Mouse (Mus musculus) ZHBTc4 (cell line): ENCODE data around the gene Sohlh1.

Experiments used
- DNase-seq: peaks from one replicate; pipeline ENCODE4 v3.0.0-alpha.2; 2011; ENCODE audit warnings: low read depth, low spot score

Sohlh1 gene

DNA sequence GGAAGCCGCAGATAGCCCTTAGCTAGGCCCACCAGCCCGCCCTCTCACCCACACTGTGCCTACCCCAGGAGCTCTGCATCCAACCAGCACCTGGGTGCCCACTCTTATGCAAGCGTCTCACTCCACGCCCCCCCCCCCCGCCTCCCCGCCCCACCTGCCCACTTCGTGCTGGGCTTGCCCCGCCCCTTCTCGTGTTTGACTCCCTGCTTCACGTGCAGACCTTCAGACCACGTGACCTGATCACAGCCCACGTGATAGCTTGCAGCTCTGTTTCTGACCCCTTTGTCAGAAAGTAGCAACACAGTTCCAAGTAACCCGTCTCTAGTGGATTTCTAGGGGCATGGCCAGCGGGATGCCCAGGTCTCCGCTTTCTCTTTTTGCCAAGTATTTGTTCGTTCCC is at the start of gene Sohlh1:
TSS of gene Sohlh1 (minus strand) at position 23 of the 400 bp plus-strand sequence.
- DNase-seq: peak; percentile 26

GRCm38 (mm10) chr2:25892440-25892839 is 45.4 kb upstream of the Sohlh1 start:
- no peak for DNase-seq

GRCm38 (mm10) chr2:25888144-25888543 is 41.1 kb upstream of the Sohlh1 start:
- DNase-seq: no peak

DNA sequence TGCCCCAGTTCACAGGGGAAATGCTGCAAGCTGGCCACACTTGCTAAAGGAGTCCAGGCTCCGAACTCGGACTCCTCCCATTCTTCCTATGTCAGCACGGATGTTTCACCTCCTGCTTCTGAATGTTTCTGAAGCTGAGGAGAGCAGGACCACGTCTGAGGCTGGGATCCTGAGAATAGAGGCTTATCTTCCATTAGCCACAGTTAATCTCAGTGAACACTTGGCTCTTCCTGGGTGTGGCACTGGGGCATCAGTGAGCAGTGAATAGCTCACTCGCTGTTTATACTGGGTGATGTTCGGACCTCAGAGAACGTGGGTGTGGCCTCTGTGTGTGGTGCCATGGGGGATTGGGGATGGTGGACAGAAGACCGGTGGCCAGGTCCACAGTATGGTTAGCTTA is 40.2 kb upstream of the Sohlh1 start:
- no peak for DNase-seq

DNA sequence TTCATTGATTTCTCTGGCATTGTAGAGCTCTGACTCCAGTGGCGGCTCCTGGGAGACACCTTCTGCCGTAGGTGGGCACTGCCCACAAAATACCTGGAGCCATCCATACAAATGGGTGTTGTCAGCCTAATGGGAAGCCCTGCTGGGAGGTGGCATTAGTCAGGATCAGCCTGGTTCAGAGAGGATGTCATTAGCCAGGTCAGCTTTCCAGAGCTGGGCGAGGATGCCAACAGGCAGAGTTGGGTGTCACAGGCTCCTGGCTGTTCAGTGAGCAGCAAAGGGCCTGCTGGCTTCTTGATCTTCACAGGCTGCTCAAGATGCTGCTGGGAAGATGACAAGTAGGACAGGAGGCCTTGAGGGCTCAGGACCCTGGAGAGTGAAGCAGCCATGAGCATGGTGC is 37.7 kb upstream of the Sohlh1 start:
- DNase-seq: no peak

- DNase-seq: peak; percentile 34
Observed at GRCm38 (mm10) chr2:25882276-25882675, 35.2 kb upstream of the Sohlh1 start.

DNA sequence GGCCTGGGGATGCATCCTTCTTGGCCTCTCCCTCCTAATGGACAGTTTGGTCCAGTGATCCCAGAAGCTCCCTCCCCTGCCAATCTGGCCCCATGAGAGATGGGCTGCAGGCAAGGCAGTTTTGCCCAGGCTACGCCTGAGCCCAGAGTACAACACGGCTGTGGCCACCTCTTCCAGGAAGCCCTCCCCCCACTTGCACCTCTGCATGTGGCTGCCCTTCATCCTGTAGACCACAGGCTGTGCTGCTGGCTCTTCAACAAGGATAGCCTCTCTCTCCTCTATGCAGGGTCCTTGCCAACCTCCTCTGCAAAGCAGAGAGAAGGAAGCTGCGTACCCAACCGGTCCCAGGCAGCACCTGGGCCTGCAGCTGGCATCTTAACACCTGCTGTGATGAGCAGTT is 32.0 kb upstream of the Sohlh1 start:
- no peak for DNase-seq

- no peak for DNase-seq
Observed at GRCm38 (mm10) chr2:25878516-25878915, 31.5 kb upstream of the Sohlh1 start.

- peak; percentile 57 for DNase-seq
Observed at GRCm38 (mm10) chr2:25877736-25878268, 30.8 kb upstream of the Sohlh1 start.

- DNase-seq: no peak
Observed at GRCm38 (mm10) chr2:25877250-25877735, 30.2 kb upstream of the Sohlh1 start.

GRCm38 (mm10) chr2:25866656-25867055 is 19.6 kb upstream of the Sohlh1 start:
- no peak for DNase-seq

- no peak for DNase-seq
Observed at GRCm38 (mm10) chr2:25865412-25865811, 18.4 kb upstream of the Sohlh1 start.

DNA sequence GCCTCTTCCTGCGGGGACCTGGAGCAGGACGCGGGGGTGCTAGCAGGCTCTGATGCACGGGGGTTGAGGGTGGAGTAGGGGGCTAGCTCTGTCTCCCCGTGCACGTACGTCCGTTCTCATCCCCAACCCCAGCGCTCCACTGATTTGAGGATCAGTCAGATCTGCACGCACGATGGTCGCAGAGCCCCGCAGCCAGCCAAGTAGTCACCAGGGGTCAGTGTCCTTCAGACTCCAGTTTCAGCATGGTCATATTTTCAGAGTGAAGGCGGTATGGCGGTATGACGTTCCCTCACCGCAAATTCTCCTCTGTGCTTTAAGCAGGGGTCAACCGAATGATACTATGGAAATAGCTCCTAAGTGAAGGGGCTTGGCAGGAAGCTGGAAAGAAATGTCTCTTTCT is 17.2 kb upstream of the Sohlh1 start:
- DNase-seq: no peak

DNA sequence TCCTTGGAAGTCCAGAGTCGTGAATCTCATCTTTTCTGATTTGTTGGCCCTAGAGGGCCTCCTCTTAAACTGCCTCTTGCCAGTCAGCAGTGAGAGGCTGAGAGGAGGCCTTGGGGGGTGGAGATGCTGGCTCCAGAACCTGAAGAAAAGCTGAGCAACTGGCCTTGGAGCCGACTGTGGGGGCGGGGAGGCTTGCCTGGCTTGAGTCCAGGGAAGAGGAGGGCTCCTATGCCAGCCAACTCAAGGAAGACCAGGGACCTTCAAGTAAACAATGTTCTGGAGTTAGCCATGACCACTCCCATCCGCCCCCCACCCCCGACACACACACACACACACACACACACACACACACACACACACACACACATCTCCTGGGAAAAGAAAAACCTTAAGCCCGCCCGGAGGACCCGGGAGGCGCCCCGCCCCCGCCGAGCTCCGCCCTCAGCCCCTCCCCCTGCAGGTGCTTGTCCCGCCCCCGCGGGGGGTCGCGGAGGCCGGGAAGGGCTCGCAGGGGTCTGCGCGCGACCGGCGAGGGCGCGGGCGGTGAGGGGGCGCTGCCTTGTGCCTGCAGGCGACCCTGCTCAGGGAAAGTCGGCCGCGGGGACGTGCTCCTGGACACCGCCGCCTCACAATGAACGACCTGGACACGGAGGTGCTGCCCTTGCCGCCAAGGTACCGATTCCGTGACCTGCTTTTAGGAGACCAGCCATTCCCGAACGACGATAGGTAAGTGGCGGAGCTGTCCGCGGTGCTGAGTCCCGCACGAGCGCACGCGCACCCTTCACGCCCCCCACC is 16.5 kb upstream of the Sohlh1 start, which contains the start of gene Kcnt1:
TSS of gene Kcnt1 (plus strand) at position 398 of the 795 bp plus-strand sequence.
- DNase-seq: peak; percentile 76

- no peak for DNase-seq
Observed at GRCm38 (mm10) chr2:25862696-25863270, 15.7 kb upstream of the Sohlh1 start.

GRCm38 (mm10) chr2:25862038-25862437 is 15.0 kb upstream of the Sohlh1 start:
- DNase-seq: no peak

DNA sequence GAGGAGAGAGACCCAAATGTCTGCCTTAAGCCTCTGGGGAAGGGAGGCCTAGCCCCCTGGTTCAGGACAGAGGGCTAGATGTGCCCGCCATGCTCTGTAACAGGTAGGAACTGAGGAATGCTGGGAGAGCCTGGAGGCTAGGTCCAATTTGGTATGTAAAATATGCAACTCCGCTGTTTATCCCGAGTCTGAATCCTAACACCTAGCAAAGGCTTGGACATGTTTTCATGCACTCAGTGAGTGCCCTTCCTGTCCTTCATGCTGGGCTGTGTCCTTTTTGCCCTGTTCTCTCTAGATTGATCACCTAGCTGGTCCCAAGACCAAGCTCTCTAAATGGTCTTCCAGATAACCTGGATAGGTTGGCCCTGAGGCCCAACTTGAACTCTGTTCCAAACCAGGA is 12.8 kb upstream of the Sohlh1 start:
- no peak for DNase-seq

DNA sequence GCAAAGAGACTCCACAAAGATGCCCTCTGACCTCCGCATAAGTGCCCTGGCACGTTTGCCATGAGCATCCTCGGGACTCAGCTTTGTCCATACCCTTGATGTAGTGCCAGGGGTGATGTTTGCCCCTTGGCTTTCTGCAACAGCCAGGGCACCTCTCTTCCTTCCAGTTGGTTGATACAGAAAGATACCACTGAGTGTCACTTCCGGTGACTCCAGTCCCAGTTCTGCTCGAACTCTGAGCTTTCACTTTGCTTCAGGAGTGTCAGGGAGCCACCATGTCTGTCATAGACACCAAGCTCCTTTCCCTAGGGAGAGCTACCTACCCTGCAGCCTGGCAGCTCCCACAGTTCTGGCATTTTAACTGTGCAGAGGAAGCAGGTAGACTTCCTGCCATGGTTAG is 7.0 kb upstream of the Sohlh1 start:
- no peak for DNase-seq

DNA sequence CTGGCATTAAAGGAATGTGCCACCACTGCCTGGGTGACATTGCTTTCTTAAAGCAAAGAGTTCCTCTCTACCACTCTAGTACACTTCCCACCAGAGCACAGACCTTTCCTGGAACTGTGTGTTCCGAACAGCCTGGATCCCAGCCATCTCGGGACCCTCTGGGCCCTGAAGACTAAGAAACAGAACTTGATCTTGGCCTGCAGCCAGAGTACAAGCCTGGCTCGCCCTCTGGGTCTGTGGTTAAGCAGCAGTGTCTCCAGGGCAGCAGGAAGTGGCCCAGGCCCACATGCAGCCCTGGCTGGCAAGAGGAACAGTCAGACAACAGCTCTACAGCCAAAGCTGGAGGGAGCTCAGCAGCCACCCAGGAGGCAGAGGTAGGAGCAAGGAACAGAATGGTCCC is 5.6 kb upstream of the Sohlh1 start:
- DNase-seq: no peak

GRCm38 (mm10) chr2:25850330-25850729 is 3.3 kb upstream of the Sohlh1 start:
- peak; percentile 50 for DNase-seq

- DNase-seq: no peak
Observed at GRCm38 (mm10) chr2:25846516-25846915, 532 bp downstream of the Sohlh1 start.

GRCm38 (mm10) chr2:25844097-25844496 is 3.0 kb downstream of the Sohlh1 start:
- DNase-seq: no peak

GRCm38 (mm10) chr2:25842758-25843157 is 4.3 kb downstream of the Sohlh1 start:
- DNase-seq: no peak
